9 mouse cellular contexts compared by ENCODE assay signal in genomic region chr6:56832830-56833229, GRCm38 (mm10). TPM values are rescaled to one million over a fixed set of nuclear protein-coding genes. Genes with fewer than 3 reads are reported as not detected.
DNase-seq lines count a peak whose midpoint lies in the region; ATAC-seq lines count a peak whose summit lies in the region.
"Had no signal": no experiment of that assay in that cellular context is flagged by ENCODE, and none has a peak within 500 bp of the region (broad histone marks: within the 10 kb centered on the region; RNA-seq: fewer than 3 reads in every experiment).

No protein-coding gene starts in this region.

- peak overlapping the region; percentile 83 for H3K4me3 ChIP-seq in heart, embryonic 10.5 days
- peak overlapping the region; percentile 58; the same call in 1 of the 2 replicates for H3K4me3 ChIP-seq in hindbrain, embryonic 11.5 days (ENCODE audit: low read depth, low read length)
- no peak overlapping the region for H3K4me3 ChIP-seq in midbrain, embryonic 12.5 days

- no peak overlapping the region; the same call in 1 of the 2 replicates for H3K27ac ChIP-seq in heart, embryonic 10.5 days
- H3K27ac ChIP-seq in hindbrain, embryonic 11.5 days (ENCODE audit: low read depth, low read length): no peak overlapping the region
- no peak overlapping the region for H3K27ac ChIP-seq in midbrain, embryonic 12.5 days (replicated peaks)

- DNase-seq in heart, embryonic 10.5 days (ENCODE audit: low spot score): no peak
- DNase-seq in heart, adult 8-10 months (ENCODE audit: low spot score): no peak
- peak; percentile 50 for DNase-seq in ZHBTc4 (ENCODE audit: low read depth, low spot score)
- peak; percentile 26 for DNase-seq in hindbrain, embryonic 11.5 days (ENCODE audit: low spot score)
- no peak for DNase-seq in thymus, postnatal 25 days
- no peak for DNase-seq in thymus, postnatal 4 days
- no peak for DNase-seq in ovary, adult 18-20 months (ENCODE audit: low spot score)

- no peak for ATAC-seq in hindbrain, embryonic 11.5 days (ENCODE audit: low FRiP score)
- ATAC-seq in midbrain, embryonic 12.5 days (ENCODE audit: low FRiP score, low read depth): no peak

- H3K4me2 ChIP-seq in hindbrain, embryonic 11.5 days (replicated peaks; ENCODE audit: low read depth, low read length): peak overlapping the region; percentile 83; the same call in 1 of the 2 replicates
- peak overlapping the region; percentile 83 for H3K4me2 ChIP-seq in midbrain, embryonic 12.5 days (replicated peaks)

- no peaks in the 10 kb centered on the region for H3K27me3 ChIP-seq in heart, embryonic 10.5 days (ENCODE audit: insufficient read depth, poor library complexity, severe bottlenecking)
- H3K27me3 ChIP-seq in hindbrain, embryonic 11.5 days (ENCODE audit: control insufficient read depth, insufficient read depth, low read length): no peaks in the 10 kb centered on the region; the same call in 1 of the 2 replicates
- peaks cover 4% of the 10 kb centered on the region; the same call in 1 of the 2 replicates for H3K27me3 ChIP-seq in midbrain, embryonic 12.5 days

- no peaks in the 10 kb centered on the region for H3K9me3 ChIP-seq in heart, embryonic 10.5 days
- H3K9me3 ChIP-seq in hindbrain, embryonic 11.5 days (ENCODE audit: control insufficient read depth, low read length): no peaks in the 10 kb centered on the region
- no peaks in the 10 kb centered on the region for H3K9me3 ChIP-seq in midbrain, embryonic 12.5 days
- H3K9me3 ChIP-seq: G1E had no signal

- peaks cover 22% of the 10 kb centered on the region for H3K36me3 ChIP-seq in heart, embryonic 10.5 days
- no peaks in the 10 kb centered on the region for H3K36me3 ChIP-seq in hindbrain, embryonic 11.5 days (ENCODE audit: control insufficient read depth, insufficient read depth, low read length)
- H3K36me3 ChIP-seq in midbrain, embryonic 12.5 days: no peaks in the 10 kb centered on the region
- H3K36me3 ChIP-seq: G1E had no signal

- H3K4me1 ChIP-seq in heart, embryonic 10.5 days: peaks cover 5% of the 10 kb centered on the region
- no peaks in the 10 kb centered on the region for H3K4me1 ChIP-seq in hindbrain, embryonic 11.5 days (replicated peaks; ENCODE audit: control insufficient read depth, insufficient read depth, low read length)
- no peaks in the 10 kb centered on the region for H3K4me1 ChIP-seq in midbrain, embryonic 12.5 days

- no peak overlapping the region for H3K9ac ChIP-seq in hindbrain, embryonic 11.5 days (ENCODE audit: low read depth, low read length)
- H3K9ac ChIP-seq in midbrain, embryonic 12.5 days (replicated peaks): no peak overlapping the region

RNA-seq across cellular contexts. Expression of gene Fkbp9, which starts 1.0 kb away (rescaled TPM):
- 122 and 142 TPM in 2 replicates for polyA plus RNA-seq in heart, embryonic 10.5 days (2016; fragmentation: Nextera tagmentation; extraction: Ambion mirVana)
- 10 to 100 TPM; 86.6 to 95.2 (median 88.9) TPM for total RNA-seq in heart, adult 8-10 months (2022)
- polyA plus RNA-seq in hindbrain, embryonic 11.5 days (2014; fragmentation: Nextera tagmentation; extraction: Ambion mirVana): 55.4 and 61.4 TPM in 2 replicates
- polyA plus RNA-seq in midbrain, embryonic 12.5 days (2016; fragmentation: Nextera tagmentation; extraction: Ambion mirVana): 47.4 and 64.0 TPM in 2 replicates
- polyA plus RNA-seq: G1E had no signal

RNA-seq across cellular contexts. Expression of gene Kbtbd2, which starts 35.2 kb away (rescaled TPM):
- 35.8 and 39.9 TPM in 2 replicates for polyA plus RNA-seq in heart, embryonic 10.5 days (2016; fragmentation: Nextera tagmentation; extraction: Ambion mirVana)
- total RNA-seq in heart, adult 8-10 months (2022): 10 to 100 TPM; 23.4 to 36.2 (median 27.8) TPM
- polyA plus RNA-seq in hindbrain, embryonic 11.5 days (2014; fragmentation: Nextera tagmentation; extraction: Ambion mirVana): 37.4 and 39.7 TPM in 2 replicates
- polyA plus RNA-seq in midbrain, embryonic 12.5 days (2016; fragmentation: Nextera tagmentation; extraction: Ambion mirVana): 44.4 and 46.8 TPM in 2 replicates

Comparison
In these comparisons a context has a peak if more than half of its experiments do, and no peak if none do; other contexts are left out.
1. DNase-seq: peak in ZHBTc4 (single experiment) and hindbrain, embryonic 11.5 days (single experiment); none in heart, embryonic 10.5 days (single experiment), heart, adult 8-10 months (single experiment), thymus, postnatal 25 days (single experiment), thymus, postnatal 4 days (single experiment) and ovary, adult 18-20 months (single experiment).